Mouse (Mus musculus) olfactory bulb, adult 2 months (tissue): ENCODE results near the gene Pigs. TPM values are rescaled to one million over a fixed set of nuclear protein-coding genes. Genes with fewer than 3 reads are reported as not detected.

Experiments used
- H3K27ac ChIP-seq: fragments of 200-500 bp; 2 replicates; pipeline ENCODE4 v1.5.1; 2012; ENCODE audit warnings: low read depth, low read length; ENCODE audit not compliant: insufficient read depth
- H3K4me1 ChIP-seq: fragments of 200-500 bp; 2 replicates; pipeline ENCODE4 v1.6.1; 2012; ENCODE audit warnings: low read length; ENCODE audit not compliant: control insufficient read depth, insufficient read depth
- H3K4me3 ChIP-seq: fragments of 200-500 bp; 2 replicates; pipeline ENCODE4 v1.5.1; 2012; ENCODE audit warnings: mild to moderate bottlenecking, low read depth, low read length, moderate library complexity; ENCODE audit not compliant: insufficient read depth
- CTCF ChIP-seq: fragments of 200-500 bp; IDR thresholded peaks from 2 replicates; pipeline ENCODE4 v1.5.1; 2012; ENCODE audit warnings: low read depth, mild to moderate bottlenecking, low read length, moderate library complexity; ENCODE audit not compliant: insufficient read depth
- POLR2A ChIP-seq: fragments of 200-500 bp; IDR thresholded peaks from 2 replicates; pipeline ENCODE4 v1.6.1; 2012; ENCODE audit warnings: mild to moderate bottlenecking, low read depth, low read length, moderate library complexity; ENCODE audit not compliant: insufficient read depth
- WGBS: fragments of 180-500 bp; shearing (Covaris S2); methylation state at CpG from one replicate; pipeline ENCODE4 v1.1.7; 2018; 5-methylcytosine and 5-hydroxymethylcytosine counted together
- polyA plus RNA-seq: library from polyadenylated mRNA; stranded (reverse); fragments of >200 nt; gene quantifications from 2 replicates; pipeline ENCODE4 v1.2.4, GENCODE M21; 2012; ENCODE audit warnings: low replicate concordance; ENCODE audit not compliant: missing spikeins, insufficient read depth, insufficient read length

The Pigs gene
- not detected in 2 replicates for polyA plus RNA-seq

DNA sequence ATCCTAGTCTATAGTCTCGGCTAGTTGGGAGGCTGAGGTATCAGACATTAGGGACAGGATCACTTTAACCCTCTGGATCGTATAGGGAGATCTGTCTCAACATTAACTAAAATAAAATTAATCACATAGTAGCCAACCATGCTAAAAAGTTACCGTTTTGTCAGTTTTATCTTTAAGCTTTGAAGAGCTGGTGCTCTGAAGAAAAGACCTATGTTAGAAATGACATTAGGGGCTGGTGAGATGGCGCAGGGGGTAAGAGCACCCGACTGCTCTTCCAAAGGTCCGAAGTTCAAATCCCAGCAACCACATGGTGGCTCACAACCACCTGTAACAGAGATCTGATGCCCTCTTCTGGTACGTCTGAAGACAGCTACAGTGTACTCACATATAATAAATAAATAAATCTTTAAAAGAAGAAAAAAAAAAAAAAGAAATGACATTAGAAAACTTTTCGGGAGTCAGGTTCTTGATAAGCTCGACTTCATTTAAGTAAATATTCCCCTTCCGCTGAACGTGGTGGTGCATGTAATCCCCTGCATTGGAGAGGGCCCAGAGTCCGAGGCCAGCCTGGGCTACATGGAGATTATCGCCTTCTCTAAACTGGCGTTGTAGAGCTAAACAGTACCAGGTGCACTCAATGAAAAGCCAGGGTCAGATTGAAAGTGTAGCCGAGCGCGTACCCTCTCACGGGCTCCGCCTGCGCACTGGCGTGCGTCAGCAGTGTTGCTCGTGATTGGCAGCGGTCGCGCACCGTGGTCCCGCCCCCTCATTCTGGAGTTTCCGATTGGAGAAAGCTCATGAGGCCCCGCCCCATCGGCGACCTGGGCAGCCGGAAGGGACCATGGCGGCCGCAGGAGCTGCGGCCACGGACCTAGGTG lies at the start of gene Pigs:
Pigs (plus strand) TSS at position 782 of the 878 bp plus-strand sequence.
- Histone ChIP-seq H3K4me1 (peaks cover 10% of the 10 kb centered on the region), H3K4me3 (peak within 1 kb of the TSS; percentile 86), H3K27ac (no peak within 1 kb of the TSS)
- 10% methylated on average over 37 of the region's 37 CpGs for WGBS
- TF ChIP-seq CTCF (no peak), POLR2A (peak; percentile 64; the same call in 1 of the 2 replicates)

DNA sequence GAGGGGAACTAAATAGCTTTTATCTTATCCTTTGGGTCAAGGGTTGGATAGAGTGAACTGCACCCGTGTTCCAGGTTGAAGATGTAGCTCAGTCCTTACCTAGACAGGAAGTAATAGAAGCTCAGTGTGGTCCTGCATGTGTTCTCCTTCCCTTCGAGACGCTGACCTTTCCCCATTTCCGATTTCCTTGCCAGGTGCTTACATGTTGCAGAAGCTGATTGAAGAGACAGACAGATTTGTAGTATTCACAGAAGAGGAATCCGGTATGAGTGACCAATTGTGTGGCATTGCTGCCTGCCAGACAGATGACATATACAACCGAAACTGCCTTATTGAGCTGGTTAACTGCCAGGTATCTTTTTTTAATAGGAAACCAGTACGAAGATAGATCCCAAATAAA lies 49.4 kb upstream of the Pigs start:
- WGBS, result 81% methylated on average over 7 of the region's 7 CpGs

GRCm38 (mm10) chr11:78279586-78279985 lies 48.6 kb upstream of the Pigs start:
- TF ChIP-seq CTCF, result no peak
- TF ChIP-seq POLR2A, result no peak
- Histone ChIP-seq H3K27ac (no peak overlapping the region), H3K4me1 (no peaks in the 10 kb centered on the region), H3K4me3 (no peak overlapping the region)
- WGBS, result 50% methylated on average over 4 of the region's 4 CpGs

More for the DNA sequence above, 49.4 kb upstream of the Pigs start:
- H3K4me1 ChIP-seq, result no peaks in the 10 kb centered on the region
- H3K27ac ChIP-seq, result no peak overlapping the region
- no peak overlapping the region for H3K4me3 ChIP-seq
- TF ChIP-seq CTCF, result no peak
- TF ChIP-seq POLR2A, result no peak

DNA sequence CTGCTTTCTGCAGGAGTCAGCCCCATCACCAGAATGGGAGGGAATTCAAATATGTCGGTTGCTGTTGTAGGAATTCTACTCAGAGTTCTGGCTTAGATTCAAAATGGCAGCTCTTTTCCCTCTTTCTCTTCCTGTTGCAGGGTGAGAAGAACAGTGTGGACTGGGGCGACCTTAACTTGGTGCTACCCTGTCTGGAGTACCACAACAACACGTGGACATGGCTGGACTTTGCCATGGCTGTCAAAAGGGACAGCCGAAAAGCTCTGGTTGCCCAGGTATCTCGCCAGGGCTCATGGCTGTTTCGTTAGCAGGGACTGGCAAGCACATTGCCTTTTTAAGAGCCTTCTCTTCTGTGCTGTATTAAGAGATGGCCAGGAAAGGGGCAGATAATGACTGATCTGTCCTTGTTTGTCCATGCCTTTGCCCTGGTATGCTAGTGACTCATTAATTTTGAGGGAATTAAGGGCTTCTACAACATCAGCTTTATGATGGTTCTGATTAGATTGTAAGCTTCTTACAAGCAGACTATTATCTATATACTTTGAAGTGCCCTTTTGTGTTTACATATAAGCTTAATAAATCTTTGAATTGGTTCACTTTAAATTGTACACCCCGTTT lies 39.0 kb upstream of the Pigs start:
- no peak for TF ChIP-seq CTCF
- no peak for TF ChIP-seq POLR2A
- H3K27ac ChIP-seq, result no peak overlapping the region
- H3K4me3 ChIP-seq, result no peak overlapping the region
- H3K4me1 ChIP-seq, result no peaks in the 10 kb centered on the region
- 87% methylated on average over 7 of the region's 7 CpGs for WGBS

- TF ChIP-seq POLR2A (no peak), CTCF (no peak)
- no peaks in the 10 kb centered on the region for H3K4me1 ChIP-seq
- WGBS, result 59% methylated on average over 4 of the region's 4 CpGs
- H3K4me3 ChIP-seq, result no peak within 1 kb of the TSS
- no peak within 1 kb of the TSS; the same call in none of the 2 replicates for H3K27ac ChIP-seq
These were observed 37.6 kb upstream of the Pigs start, which contains the start of gene BC030499 for GRCm38 (mm10) chr11:78290654-78291053. Gene BC030499, plus strand, starts transcription at chr11:78290841.

GRCm38 (mm10) chr11:78294585-78294984 lies 33.6 kb upstream of the Pigs start:
- 95% methylated on average over 6 of the region's 6 CpGs for WGBS
- Histone ChIP-seq H3K4me3 (no peak overlapping the region), H3K27ac (no peak overlapping the region), H3K4me1 (no peaks in the 10 kb centered on the region)
- no peak for TF ChIP-seq POLR2A
- no peak for TF ChIP-seq CTCF

DNA sequence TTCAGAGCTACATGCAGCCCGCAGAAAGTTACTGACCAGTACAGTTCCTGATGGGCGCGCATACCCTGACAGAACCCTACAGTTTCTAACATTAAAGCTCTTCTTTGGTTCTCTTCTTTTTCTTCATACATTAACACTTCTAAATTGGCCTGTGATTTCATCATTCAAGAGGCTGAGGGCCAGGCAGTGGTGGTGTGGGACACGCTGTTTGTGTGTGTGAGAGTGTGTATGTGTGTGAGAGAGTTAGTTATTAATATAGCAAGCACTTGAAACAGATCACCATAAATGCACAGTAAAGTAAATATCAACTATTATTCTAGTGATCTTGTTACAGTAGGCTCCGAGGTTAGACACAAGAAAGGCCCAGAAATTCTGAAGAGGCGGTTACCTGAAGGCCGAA lies 27.3 kb upstream of the Pigs start:
- Histone ChIP-seq H3K4me3 (peak overlapping the region; percentile 42), H3K4me1 (peaks cover 6% of the 10 kb centered on the region; the same call in 1 of the 2 replicates), H3K27ac (no peak overlapping the region)
- TF ChIP-seq CTCF (no peak), POLR2A (no peak)
- 60% methylated on average over 7 of the region's 7 CpGs for WGBS

GRCm38 (mm10) chr11:78301357-78302084 lies 26.7 kb upstream of the Pigs start, which contains the start of gene Spag5:
Gene Spag5, plus strand, starts transcription at chr11:78301529.
- WGBS, result under 1% methylated on average over 48 of the region's 49 CpGs
- TF ChIP-seq POLR2A, result no peak
- no peak for TF ChIP-seq CTCF
- no peak within 1 kb of the TSS for H3K27ac ChIP-seq
- H3K4me3 ChIP-seq, result peak within 1 kb of the TSS; percentile 42
- peaks cover 6% of the 10 kb centered on the region; the same call in 1 of the 2 replicates for H3K4me1 ChIP-seq

DNA sequence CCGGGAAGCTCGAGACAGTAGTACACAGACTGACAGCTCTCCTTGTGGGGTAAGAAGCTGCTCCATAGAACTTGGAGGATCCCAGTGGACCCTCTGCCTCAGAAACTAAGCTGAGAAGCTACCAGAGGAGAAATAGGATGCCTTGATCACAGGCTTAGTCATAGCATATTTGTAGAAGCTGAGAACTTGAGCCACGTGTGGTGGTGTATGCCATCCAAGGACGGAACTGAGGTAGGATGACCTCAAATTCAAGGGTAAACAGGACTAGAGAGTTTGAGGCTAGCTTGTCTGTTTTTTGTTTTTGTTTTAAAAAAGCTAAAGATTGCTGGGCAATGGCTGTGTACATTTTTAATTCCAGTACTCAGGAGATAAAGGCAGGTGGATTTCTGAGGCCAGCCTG lies 22.9 kb upstream of the Pigs start:
- Histone ChIP-seq H3K4me1 (peaks cover 6% of the 10 kb centered on the region; the same call in 1 of the 2 replicates), H3K27ac (no peak overlapping the region), H3K4me3 (no peak overlapping the region)
- 89% methylated on average over 4 of the region's 4 CpGs for WGBS
- no peak for TF ChIP-seq POLR2A
- TF ChIP-seq CTCF, result no peak
